Mouse (Mus musculus): ENCODE measurements around the gene Nrxn2.

GRCm38 (mm10) chr19:6493219-6493618, 74.7 kb downstream of the Nrxn2 start:
- TF ChIP-seq CTCF (IDR thresholded peaks at IDR 0.05; ENCODE audit: extremely low read depth, insufficient read length, insufficient replicate concordance, low read depth, low read length) (no peak), POLR2A (IDR thresholded peaks at IDR 0.05; ENCODE audit: low read depth, low read length) (no peak)

All from small intestine, adult 2 months (tissue).